Mouse (Mus musculus): Measurements from ENCODE around the gene Trim62. TPM values are rescaled to one million over a fixed set of nuclear protein-coding genes. Genes with fewer than 3 reads are reported as not detected.

The Trim62 gene
- total RNA-seq, 2 experiments from 2014 or later: not detected

DNA sequence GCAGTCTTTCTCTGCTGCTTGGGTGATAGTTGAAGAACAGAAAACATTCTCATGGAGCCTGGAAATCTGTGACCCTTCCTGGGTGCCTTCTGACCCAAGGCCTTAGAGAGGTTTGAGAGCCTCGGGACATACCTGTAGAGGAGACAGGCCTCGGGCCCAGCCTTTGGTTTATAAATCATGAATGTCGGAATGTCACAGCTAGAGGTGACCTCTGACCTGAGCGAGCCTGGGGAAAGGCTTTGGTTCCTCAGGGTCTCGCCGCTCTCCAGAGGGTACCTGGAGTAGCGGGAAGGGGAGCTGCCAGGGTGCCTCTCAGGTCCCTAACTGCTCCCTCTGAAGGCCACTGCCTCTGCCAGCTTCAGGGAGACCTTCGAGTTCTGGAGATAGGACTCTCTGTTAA is 21.9 kb downstream of the Trim62 start:
- ATAC-seq (replicated peaks; ENCODE audit: low FRiP score, poor library complexity, severe bottlenecking): no peak

DNA sequence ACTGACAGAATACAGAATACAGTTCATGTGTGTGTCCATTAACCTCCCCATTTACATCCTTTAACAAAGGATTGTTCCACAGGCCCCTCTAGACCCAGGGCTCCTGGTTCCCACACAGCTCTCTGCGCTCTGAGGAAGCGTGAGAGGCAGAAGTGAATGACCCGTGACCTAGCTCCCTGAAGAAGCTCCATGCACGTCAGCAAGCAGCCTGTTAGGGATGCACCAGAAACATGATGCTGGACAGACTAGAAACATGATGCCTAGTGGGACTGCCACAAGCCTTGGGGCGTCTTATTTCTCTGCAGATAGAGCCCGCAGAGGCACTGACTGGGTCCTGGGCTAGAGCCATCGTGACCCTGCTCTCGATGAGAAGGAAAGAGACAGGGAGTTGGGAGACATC is 23.4 kb downstream of the Trim62 start:
- no peak for ATAC-seq (replicated peaks; ENCODE audit: low FRiP score, poor library complexity, severe bottlenecking)

DNA sequence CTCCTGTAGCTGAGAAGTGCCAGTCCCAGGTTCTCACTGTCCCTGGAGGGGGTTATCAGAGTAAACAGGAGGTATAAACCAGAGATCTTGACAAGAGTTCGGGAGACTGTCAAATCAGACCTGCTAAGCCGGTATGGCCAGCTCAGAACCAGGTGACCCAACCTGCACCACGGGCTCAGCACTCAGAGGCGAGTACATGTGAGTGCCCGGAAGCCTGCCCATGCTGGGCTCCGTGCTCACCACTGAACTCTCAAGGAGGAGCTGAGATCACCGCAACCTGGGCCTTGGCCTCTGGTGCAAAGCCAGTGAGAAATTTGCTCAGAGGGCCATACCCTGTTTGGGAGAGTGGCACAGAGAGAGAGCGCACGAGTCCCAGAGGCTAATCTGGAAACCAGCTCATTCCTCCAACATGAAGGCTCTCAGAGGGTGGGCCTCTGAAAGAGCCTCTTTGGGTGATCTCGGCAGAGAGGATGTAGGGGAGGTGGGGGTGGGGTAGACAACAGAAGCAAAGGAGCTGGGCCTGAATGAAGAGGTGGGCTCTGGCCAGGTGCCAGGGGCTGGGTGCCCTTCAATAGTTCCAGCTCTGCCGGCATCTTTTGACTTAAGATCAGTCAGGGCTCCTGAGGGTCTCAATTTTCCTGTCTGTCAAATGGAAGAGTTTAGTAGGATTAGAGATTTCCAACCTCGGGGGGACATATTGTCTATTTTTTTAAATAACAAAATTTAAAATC is 24.0 kb downstream of the Trim62 start:
- ATAC-seq (replicated peaks; ENCODE audit: low FRiP score, poor library complexity, severe bottlenecking): no peak

- ATAC-seq (replicated peaks; ENCODE audit: low FRiP score, poor library complexity, severe bottlenecking): no peak
Measured at GRCm38 (mm10) chr4:128908586-128909377, 25.4 kb downstream of the Trim62 start.

DNA sequence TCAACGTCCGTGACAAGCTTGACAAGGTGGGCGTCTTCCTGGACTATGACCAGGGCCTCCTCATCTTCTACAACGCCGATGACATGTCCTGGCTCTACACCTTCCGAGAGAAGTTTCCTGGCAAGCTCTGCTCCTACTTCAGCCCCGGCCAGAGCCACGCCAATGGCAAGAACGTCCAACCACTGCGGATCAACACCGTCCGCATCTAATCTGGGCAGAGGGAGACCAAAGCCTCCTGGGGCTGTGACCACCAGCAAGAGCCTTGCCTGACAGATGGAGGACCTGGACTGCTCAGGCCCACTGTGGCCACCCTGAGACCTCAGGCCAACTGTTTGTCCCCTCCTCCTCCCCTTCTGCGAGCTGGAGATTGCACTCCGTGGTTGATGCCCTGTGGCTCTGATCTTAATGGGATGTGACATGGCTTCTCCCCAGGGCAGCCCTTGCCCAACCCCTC is 26.0 kb downstream of the Trim62 start:
- 0 out of 2 replicates have a peak, but pooled peaks have one; percentile 26 for ATAC-seq (replicated peaks; ENCODE audit: low FRiP score, poor library complexity, severe bottlenecking)

- ATAC-seq (replicated peaks; ENCODE audit: low FRiP score, poor library complexity, severe bottlenecking): no peak
Measured at GRCm38 (mm10) chr4:128910276-128911063, 27.1 kb downstream of the Trim62 start.

DNA sequence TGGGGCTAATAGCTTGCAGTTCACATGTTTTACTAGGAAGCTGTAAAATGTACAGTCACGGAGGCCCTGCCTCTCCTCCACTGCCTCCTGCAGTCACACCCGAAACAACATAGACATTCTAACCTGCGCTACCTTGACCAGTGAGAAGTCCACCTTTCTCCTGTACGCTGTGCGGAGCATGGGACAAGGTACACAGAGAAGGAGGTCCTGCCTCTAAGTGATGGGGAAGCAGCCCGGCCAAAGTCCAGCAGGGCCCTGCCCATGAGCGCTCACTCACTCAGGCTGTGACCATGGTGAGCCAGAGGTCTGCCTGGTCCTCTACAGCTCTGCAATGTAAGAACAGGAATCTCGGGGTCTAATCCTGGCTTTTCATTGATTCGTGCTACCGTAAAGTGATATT is 28.7 kb downstream of the Trim62 start:
- no peak for ATAC-seq (replicated peaks; ENCODE audit: low FRiP score, poor library complexity, severe bottlenecking)

GRCm38 (mm10) chr4:128913794-128914193 is 30.4 kb downstream of the Trim62 start:
- no peak for ATAC-seq (replicated peaks; ENCODE audit: low FRiP score, poor library complexity, severe bottlenecking)

- ATAC-seq (replicated peaks; ENCODE audit: low FRiP score, poor library complexity, severe bottlenecking): no peak
Measured at GRCm38 (mm10) chr4:128917119-128917518, 33.7 kb downstream of the Trim62 start.

- ATAC-seq (replicated peaks; ENCODE audit: low FRiP score, poor library complexity, severe bottlenecking): no peak
Measured at GRCm38 (mm10) chr4:128917756-128918155, 34.4 kb downstream of the Trim62 start.

GRCm38 (mm10) chr4:128918187-128918586 is 34.8 kb downstream of the Trim62 start:
- no peak for ATAC-seq (replicated peaks; ENCODE audit: low FRiP score, poor library complexity, severe bottlenecking)

GRCm38 (mm10) chr4:128919106-128919505 is 35.7 kb downstream of the Trim62 start:
- ATAC-seq (replicated peaks; ENCODE audit: low FRiP score, poor library complexity, severe bottlenecking): no peak

- no peak for ATAC-seq (replicated peaks; ENCODE audit: low FRiP score, poor library complexity, severe bottlenecking)
Measured at GRCm38 (mm10) chr4:128923603-128924002, 40.2 kb downstream of the Trim62 start.

DNA sequence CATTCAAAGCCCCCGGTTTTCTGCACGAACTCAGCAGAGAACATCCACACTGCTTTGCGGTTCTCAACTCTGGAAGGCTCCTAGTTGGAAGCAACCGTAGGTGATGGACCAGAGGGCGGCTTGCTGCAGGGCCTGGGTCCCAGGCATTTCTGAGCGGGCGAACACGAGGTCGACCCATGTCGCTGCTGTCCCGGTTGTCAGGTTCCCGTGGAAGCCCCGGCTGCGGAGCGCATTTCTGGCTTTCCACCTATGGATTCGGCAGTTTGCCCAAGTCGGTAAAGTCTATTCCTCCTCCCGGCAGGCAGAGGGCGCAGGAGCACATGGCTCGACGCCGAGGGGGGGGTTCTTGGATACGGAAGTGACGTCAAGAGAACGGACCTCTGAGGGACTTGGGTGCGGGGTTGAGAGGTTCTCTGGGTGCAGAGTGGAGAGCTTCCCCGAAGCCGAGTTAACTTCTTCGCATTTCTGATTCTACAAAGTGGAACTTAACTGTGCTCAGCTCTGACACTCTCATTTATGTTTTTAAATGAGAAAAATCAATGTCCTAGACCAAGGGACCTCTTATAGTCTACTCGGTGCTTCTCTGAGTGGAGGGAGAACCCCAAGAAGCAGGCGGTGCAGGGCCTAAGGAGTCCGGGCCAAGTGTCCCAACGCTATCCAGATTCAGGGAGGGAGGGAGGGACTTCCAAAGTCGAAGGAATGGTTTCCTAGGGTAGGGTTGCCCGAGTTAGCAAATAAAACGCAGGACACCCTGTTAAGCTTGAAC is 41.6 kb downstream of the Trim62 start:
- ATAC-seq (replicated peaks; ENCODE audit: low FRiP score, poor library complexity, severe bottlenecking): no peak

DNA sequence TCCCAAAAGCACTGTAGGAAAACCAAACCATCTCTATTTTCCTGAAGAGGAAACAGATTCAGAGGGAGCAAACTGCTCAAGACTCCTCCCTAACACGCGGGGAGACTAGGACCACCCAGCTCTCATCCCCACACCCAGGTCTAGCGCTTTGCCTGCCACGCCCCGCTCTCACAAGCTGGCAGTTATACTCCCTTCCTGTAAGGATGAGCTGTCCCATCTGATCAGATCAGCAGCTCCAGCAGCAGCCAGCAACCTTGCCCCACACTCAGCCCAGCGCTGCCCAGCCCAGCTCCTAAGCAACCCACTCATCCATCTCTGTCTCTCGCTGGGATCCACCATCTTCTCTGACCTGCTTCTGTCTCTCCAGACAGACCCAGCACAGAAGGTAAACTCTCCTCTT is 49.4 kb downstream of the Trim62 start:
- ATAC-seq (replicated peaks; ENCODE audit: low FRiP score, poor library complexity, severe bottlenecking): no peak

- ATAC-seq (replicated peaks; ENCODE audit: low FRiP score, poor library complexity, severe bottlenecking): no peak
Measured at GRCm38 (mm10) chr4:128935595-128935994, 52.2 kb downstream of the Trim62 start.

GRCm38 (mm10) chr4:128942346-128942745 is 59.0 kb downstream of the Trim62 start:
- ATAC-seq (replicated peaks; ENCODE audit: low FRiP score, poor library complexity, severe bottlenecking): no peak; the same call in 1 of the 2 replicates

DNA sequence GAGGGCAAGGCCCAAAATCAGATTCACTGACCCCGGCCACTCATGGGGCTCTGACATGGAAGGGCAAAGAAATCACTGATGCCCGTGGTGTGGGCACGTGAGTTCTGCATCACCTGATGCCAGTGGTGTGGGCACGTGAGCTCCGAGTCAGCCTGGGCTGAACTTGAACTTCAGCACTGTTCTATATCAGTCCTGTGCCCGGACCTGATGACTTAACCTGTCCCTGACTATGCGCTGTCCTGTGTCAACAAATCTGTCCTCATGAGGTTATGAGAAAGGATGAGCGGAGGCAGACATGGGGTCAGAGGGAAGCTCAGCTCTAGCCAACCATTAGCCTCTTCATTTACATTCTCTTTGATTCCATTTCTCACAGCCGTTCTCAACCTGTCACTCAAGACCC is 63.4 kb downstream of the Trim62 start:
- no peak for ATAC-seq (replicated peaks; ENCODE audit: low FRiP score, poor library complexity, severe bottlenecking)

DNA sequence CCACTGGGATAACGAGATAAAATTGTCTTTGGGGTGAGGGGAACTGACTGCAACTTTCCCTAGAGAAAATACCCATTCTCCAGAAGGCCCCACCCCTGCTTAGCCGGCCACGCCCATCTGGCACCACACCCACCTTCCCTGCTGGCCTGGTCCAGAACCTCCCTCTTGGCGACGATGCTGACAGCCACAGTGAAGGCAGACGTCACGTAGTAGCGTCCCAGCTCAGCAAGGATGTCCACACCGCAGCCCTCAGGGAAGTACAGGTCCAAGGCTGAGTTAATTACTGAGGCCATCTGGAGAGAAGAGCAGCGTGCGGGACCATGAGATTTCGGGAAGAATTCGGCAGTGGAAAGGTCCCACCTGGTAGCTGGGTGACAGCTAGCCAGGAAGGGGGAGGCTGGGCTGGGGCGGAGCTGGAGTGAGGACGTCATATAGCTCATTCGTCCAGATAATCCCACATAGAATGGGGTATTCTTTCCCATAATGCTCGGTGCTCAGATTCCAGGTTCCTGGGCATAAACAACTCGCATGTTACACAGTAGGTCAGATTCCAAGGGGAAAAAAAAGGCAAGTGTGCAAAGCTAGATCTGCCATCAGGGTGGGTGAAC is 64.0 kb downstream of the Trim62 start:
- ATAC-seq (replicated peaks; ENCODE audit: low FRiP score, poor library complexity, severe bottlenecking): no peak

Measured in erythroblast, adult 5-6 weeks (primary cell).